Mouse (Mus musculus): ENCODE data around the gene Syn2. TPM values are rescaled to one million over a fixed set of nuclear protein-coding genes. Genes with fewer than 3 reads are reported as not detected.

Syn2 gene
- polyA plus RNA-seq, 1 experiment from 2014 or later = 23.0 TPM

GRCm38 (mm10) chr6:115200753-115201152, 66.1 kb downstream of the Syn2 start:
- 88% methylated on average over 3 of the region's 3 CpGs for WGBS
- Histone ChIP-seq H3K9me3 (no peaks in the 10 kb centered on the region), H3K4me3 (no peak overlapping the region), H3K27me3 (replicated peaks) (no peaks in the 10 kb centered on the region), H3K4me2 (replicated peaks) (no peak overlapping the region), H3K36me3 (no peaks in the 10 kb centered on the region), H3K4me1 (no peaks in the 10 kb centered on the region), H3K9ac (no peak overlapping the region), H3K27ac (no peak overlapping the region)
- no peak for ATAC-seq (ENCODE audit: low FRiP score, low read depth)

- no peak overlapping the region for H3K9ac ChIP-seq
- H3K27ac ChIP-seq = no peak overlapping the region
- H3K36me3 ChIP-seq = no peaks in the 10 kb centered on the region
- no peak overlapping the region for H3K4me2 ChIP-seq (replicated peaks)
- H3K9me3 ChIP-seq = no peaks in the 10 kb centered on the region
- no peak for ATAC-seq (ENCODE audit: low FRiP score, low read depth)
- 80% methylated on average over 3 of the region's 3 CpGs for WGBS
- no peak overlapping the region for H3K4me3 ChIP-seq
- no peaks in the 10 kb centered on the region for H3K27me3 ChIP-seq (replicated peaks)
- no peaks in the 10 kb centered on the region for H3K4me1 ChIP-seq
These were observed 68.3 kb downstream of the Syn2 start for GRCm38 (mm10) chr6:115203029-115203428.

GRCm38 (mm10) chr6:115210187-115210586, 75.5 kb downstream of the Syn2 start:
- WGBS = 80% methylated on average over 2 of the region's 2 CpGs

GRCm38 (mm10) chr6:115210820-115211219, 76.1 kb downstream of the Syn2 start:
- peaks cover 5% of the 10 kb centered on the region; the same call in 1 of the 2 replicates for H3K4me1 ChIP-seq
- H3K36me3 ChIP-seq = no peaks in the 10 kb centered on the region
- no peak overlapping the region for H3K4me2 ChIP-seq (replicated peaks)
- H3K27ac ChIP-seq = no peak overlapping the region
- WGBS = 93% methylated on average over 3 of the region's 3 CpGs
- no peak for ATAC-seq (ENCODE audit: low FRiP score, low read depth)
- no peaks in the 10 kb centered on the region for H3K27me3 ChIP-seq (replicated peaks)
- no peaks in the 10 kb centered on the region for H3K9me3 ChIP-seq
- H3K9ac ChIP-seq = no peak overlapping the region
- no peak overlapping the region for H3K4me3 ChIP-seq

More at GRCm38 (mm10) chr6:115210187-115210586, 75.5 kb downstream of the Syn2 start:
- Histone ChIP-seq H3K27me3 (replicated peaks) (no peaks in the 10 kb centered on the region), H3K9me3 (no peaks in the 10 kb centered on the region), H3K36me3 (no peaks in the 10 kb centered on the region), H3K4me1 (peaks cover 5% of the 10 kb centered on the region; the same call in 1 of the 2 replicates), H3K4me3 (no peak overlapping the region), H3K4me2 (replicated peaks) (no peak overlapping the region), H3K9ac (no peak overlapping the region), H3K27ac (no peak overlapping the region)
- ATAC-seq (ENCODE audit: low FRiP score, low read depth) = no peak

GRCm38 (mm10) chr6:115212132-115212903, 77.6 kb downstream of the Syn2 start:
- ATAC-seq (ENCODE audit: low FRiP score, low read depth) = no peak
- Histone ChIP-seq H3K36me3 (no peaks in the 10 kb centered on the region), H3K27ac (no peak overlapping the region), H3K9ac (no peak overlapping the region), H3K4me3 (no peak overlapping the region), H3K4me1 (peaks cover 5% of the 10 kb centered on the region; the same call in 1 of the 2 replicates), H3K4me2 (replicated peaks) (no peak overlapping the region), H3K27me3 (replicated peaks) (no peaks in the 10 kb centered on the region), H3K9me3 (no peaks in the 10 kb centered on the region)
- 60% methylated on average over 5 of the region's 5 CpGs for WGBS

- Histone ChIP-seq H3K27ac (no peak overlapping the region), H3K9me3 (no peaks in the 10 kb centered on the region), H3K27me3 (replicated peaks) (no peaks in the 10 kb centered on the region), H3K36me3 (no peaks in the 10 kb centered on the region), H3K4me2 (replicated peaks) (no peak overlapping the region), H3K4me1 (peaks cover 5% of the 10 kb centered on the region; the same call in 1 of the 2 replicates), H3K9ac (no peak overlapping the region), H3K4me3 (no peak overlapping the region)
- ATAC-seq (ENCODE audit: low FRiP score, low read depth) = no peak
- WGBS = 46% methylated on average over 5 of the region's 5 CpGs
These were observed 78.4 kb downstream of the Syn2 start for GRCm38 (mm10) chr6:115213129-115213528.

GRCm38 (mm10) chr6:115221215-115221641, 86.5 kb downstream of the Syn2 start:
- no peak overlapping the region for H3K27ac ChIP-seq
- no peaks in the 10 kb centered on the region for H3K36me3 ChIP-seq
- no peak overlapping the region for H3K4me2 ChIP-seq (replicated peaks)
- no peaks in the 10 kb centered on the region for H3K4me1 ChIP-seq
- WGBS = 80% methylated on average over 8 of the region's 8 CpGs
- no peak overlapping the region for H3K4me3 ChIP-seq
- H3K9me3 ChIP-seq = no peaks in the 10 kb centered on the region
- H3K9ac ChIP-seq = no peak overlapping the region
- no peak for ATAC-seq (ENCODE audit: low FRiP score, low read depth)
- H3K27me3 ChIP-seq (replicated peaks) = no peaks in the 10 kb centered on the region

- no peak for ATAC-seq (ENCODE audit: low FRiP score, low read depth)
- no peak overlapping the region for H3K4me3 ChIP-seq
- no peaks in the 10 kb centered on the region for H3K36me3 ChIP-seq
- H3K9me3 ChIP-seq = no peaks in the 10 kb centered on the region
- no peak overlapping the region for H3K4me2 ChIP-seq (replicated peaks)
- H3K9ac ChIP-seq = no peak overlapping the region
- no peaks in the 10 kb centered on the region for H3K27me3 ChIP-seq (replicated peaks)
- H3K4me1 ChIP-seq = no peaks in the 10 kb centered on the region
- 78% methylated on average over 3 of the region's 3 CpGs for WGBS
- no peak overlapping the region for H3K27ac ChIP-seq
These were observed 90.8 kb downstream of the Syn2 start for GRCm38 (mm10) chr6:115225519-115225918.

GRCm38 (mm10) chr6:115227043-115227442, 92.3 kb downstream of the Syn2 start, which contains the start of gene Gm17482:
Gene Gm17482, plus strand, starts transcription at chr6:115227343.
- Histone ChIP-seq H3K4me1 (no peaks in the 10 kb centered on the region), H3K4me3 (no peak within 1 kb of the TSS), H3K27ac (no peak within 1 kb of the TSS), H3K9ac (no peak within 1 kb of the TSS), H3K36me3 (no peaks in the 10 kb centered on the region), H3K9me3 (no peaks in the 10 kb centered on the region), H3K4me2 (replicated peaks) (no peak within 1 kb of the TSS), H3K27me3 (replicated peaks) (no peaks in the 10 kb centered on the region)
- 82% methylated on average over 4 of the region's 4 CpGs for WGBS
- no peak for ATAC-seq (ENCODE audit: low FRiP score, low read depth)

GRCm38 (mm10) chr6:115227529-115227928, 92.8 kb downstream of the Syn2 start:
- Histone ChIP-seq H3K4me2 (replicated peaks) (no peak overlapping the region), H3K36me3 (no peaks in the 10 kb centered on the region), H3K4me3 (no peak overlapping the region), H3K9me3 (no peaks in the 10 kb centered on the region), H3K4me1 (no peaks in the 10 kb centered on the region), H3K27ac (no peak overlapping the region), H3K9ac (no peak overlapping the region), H3K27me3 (replicated peaks) (no peaks in the 10 kb centered on the region)
- peak; percentile 41; the same call in 1 of the 2 replicates for ATAC-seq (ENCODE audit: low FRiP score, low read depth)
- 7% methylated on average over 2 of the region's 2 CpGs for WGBS

- Histone ChIP-seq H3K9me3 (no peaks in the 10 kb centered on the region), H3K9ac (no peak overlapping the region), H3K36me3 (no peaks in the 10 kb centered on the region), H3K27me3 (replicated peaks) (no peaks in the 10 kb centered on the region), H3K4me1 (no peaks in the 10 kb centered on the region), H3K4me3 (no peak overlapping the region), H3K4me2 (replicated peaks) (no peak overlapping the region), H3K27ac (no peak overlapping the region)
- WGBS = 68% methylated on average over 3 of the region's 3 CpGs
- ATAC-seq (ENCODE audit: low FRiP score, low read depth) = no peak
These were observed 95.9 kb downstream of the Syn2 start for GRCm38 (mm10) chr6:115230557-115230956.

GRCm38 (mm10) chr6:115231836-115232235, 97.1 kb downstream of the Syn2 start:
- no peak for ATAC-seq (ENCODE audit: low FRiP score, low read depth)
- Histone ChIP-seq H3K9me3 (no peaks in the 10 kb centered on the region), H3K9ac (no peak overlapping the region), H3K36me3 (no peaks in the 10 kb centered on the region), H3K27me3 (replicated peaks) (no peaks in the 10 kb centered on the region), H3K4me2 (replicated peaks) (no peak overlapping the region), H3K27ac (no peak overlapping the region), H3K4me1 (no peaks in the 10 kb centered on the region), H3K4me3 (no peak overlapping the region)
- WGBS = 83% methylated on average over 4 of the region's 4 CpGs

GRCm38 (mm10) chr6:115232562-115232961, 97.9 kb downstream of the Syn2 start:
- H3K4me3 ChIP-seq = no peak overlapping the region
- 91% methylated on average over 1 of the region's 1 CpGs for WGBS
- no peak overlapping the region for H3K27ac ChIP-seq
- no peak for ATAC-seq (ENCODE audit: low FRiP score, low read depth)
- H3K9ac ChIP-seq = no peak overlapping the region
- H3K4me1 ChIP-seq = no peaks in the 10 kb centered on the region
- no peaks in the 10 kb centered on the region for H3K36me3 ChIP-seq
- no peak overlapping the region for H3K4me2 ChIP-seq (replicated peaks)
- H3K27me3 ChIP-seq (replicated peaks) = no peaks in the 10 kb centered on the region
- no peaks in the 10 kb centered on the region for H3K9me3 ChIP-seq

All from neural tube, embryonic 12.5 days (tissue).